Mouse (Mus musculus) liver, adult 2 months (tissue): ENCODE results near the gene Nalcn.

Source experiments
- CTCF ChIP-seq: fragments of 200-500 bp; IDR thresholded peaks from 2 replicates; pipeline ENCODE4 v1.5.1; 2011; ENCODE audit warnings: low read depth, low read length, control low read depth
- POLR2A ChIP-seq: fragments of 200-500 bp; IDR thresholded peaks from 2 replicates; pipeline ENCODE4 v1.6.1; 2011; ENCODE audit warnings: low read length, control low read depth; ENCODE audit not compliant: insufficient read depth; ENCODE audit errors: extremely low read depth

- TF ChIP-seq CTCF (no peak), POLR2A (no peak)
Observed at GRCm38 (mm10) chr14:123659921-123660385, 33.0 kb upstream of the Nalcn start, which contains the start of gene Itgbl1.
